Mouse (Mus musculus) right cerebral cortex, postnatal 25 days (tissue): ENCODE measurements around the gene Ssr2.

ENCODE experiments used
- DNase-seq: peaks from one replicate; pipeline ENCODE4 v3.0.0; 2022

Gene Ssr2

DNA sequence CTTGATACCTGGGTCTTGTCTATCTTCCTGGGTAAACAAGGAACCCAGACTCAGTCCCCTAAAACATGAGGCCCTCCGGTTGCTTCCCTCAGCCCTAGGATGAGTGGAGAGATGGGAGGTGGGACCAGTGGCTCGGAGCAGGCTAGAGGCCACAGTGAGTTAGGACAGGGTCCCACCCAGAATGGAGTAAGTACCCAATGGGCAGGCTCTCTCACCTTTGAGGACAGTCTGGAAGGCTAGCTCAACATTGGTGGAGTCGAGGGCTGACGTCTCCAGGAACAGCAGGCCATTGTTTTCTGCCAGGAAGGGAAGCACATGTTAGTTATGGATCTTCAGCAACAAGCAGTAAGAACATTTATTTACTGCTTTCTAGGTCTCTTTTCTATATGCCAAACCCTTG is 33.2 kb upstream of the Ssr2 start:
- no peak for DNase-seq

DNA sequence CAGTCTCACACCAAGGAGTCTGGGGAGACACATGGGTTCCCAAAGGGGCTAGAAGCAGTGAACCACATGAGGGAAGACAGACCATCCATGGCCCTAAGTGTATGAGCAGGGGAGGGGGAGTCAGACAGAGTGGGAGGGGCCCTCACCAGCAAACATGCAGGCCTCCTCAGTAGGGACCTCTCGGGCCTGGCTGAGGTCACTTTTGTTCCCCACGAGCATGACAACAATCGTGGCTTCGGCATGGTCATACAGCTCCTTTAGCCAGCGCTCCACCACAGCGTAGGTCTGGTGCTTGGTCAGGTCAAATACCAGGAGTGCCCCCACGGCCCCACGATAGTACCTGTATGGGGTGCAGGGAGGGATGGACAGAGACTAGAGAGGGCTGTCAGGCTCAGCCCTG is 32.5 kb upstream of the Ssr2 start:
- no peak for DNase-seq

DNA sequence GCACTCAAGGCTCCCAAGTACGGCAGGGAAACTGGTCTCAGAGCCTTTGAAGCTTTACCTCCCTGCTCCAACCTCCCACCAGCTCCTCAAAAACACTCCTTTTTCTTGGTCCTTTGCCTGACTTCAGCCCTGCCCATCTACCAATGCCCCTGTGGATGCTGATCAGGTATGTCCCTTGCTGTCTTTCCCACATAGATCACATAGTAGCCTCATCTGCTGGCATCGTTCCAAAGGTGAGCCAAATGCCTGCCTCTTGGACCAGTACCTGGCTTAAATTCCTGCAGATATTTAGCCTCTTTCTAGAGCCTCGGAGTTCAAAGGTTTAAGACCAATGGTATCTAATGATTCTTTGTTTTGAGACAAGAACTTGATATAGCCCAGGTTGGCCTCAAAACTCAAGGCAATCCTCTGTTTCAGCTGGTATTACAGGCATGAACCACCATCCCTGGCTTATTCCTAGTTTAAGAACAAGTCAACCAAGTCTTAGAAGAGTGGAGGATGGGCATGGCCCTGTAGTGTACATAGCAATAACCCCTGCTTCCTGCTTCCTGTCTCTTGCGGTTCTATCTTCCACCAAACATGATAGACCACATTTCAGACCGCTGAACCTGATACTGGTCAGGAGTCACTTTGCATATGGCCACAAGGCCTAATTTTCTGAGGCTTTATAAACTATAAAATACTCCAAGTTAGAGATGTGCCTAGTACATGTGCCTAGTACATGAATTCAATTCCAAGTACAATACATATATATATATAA is 31.8 kb upstream of the Ssr2 start:
- DNase-seq, result no peak

DNA sequence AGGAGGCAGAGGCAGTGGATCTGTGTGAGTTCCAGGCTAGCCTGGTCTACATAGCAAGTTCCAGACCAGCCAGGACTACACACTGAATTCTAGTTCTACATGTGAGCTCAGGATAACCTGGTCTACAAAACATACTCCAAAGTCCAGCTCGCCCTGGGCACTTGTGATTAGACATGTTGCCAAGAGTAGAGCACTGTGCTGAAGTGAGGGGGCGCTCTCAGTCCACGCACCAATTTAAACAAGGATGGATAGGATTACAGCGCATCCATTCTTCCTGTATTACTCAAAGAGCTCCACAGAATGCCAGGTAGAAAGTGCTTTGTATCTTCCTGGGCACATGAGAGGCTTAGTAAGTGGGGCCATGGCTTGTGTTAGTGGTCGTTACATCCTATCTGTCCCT is 31.2 kb upstream of the Ssr2 start:
- DNase-seq, result no peak

DNA sequence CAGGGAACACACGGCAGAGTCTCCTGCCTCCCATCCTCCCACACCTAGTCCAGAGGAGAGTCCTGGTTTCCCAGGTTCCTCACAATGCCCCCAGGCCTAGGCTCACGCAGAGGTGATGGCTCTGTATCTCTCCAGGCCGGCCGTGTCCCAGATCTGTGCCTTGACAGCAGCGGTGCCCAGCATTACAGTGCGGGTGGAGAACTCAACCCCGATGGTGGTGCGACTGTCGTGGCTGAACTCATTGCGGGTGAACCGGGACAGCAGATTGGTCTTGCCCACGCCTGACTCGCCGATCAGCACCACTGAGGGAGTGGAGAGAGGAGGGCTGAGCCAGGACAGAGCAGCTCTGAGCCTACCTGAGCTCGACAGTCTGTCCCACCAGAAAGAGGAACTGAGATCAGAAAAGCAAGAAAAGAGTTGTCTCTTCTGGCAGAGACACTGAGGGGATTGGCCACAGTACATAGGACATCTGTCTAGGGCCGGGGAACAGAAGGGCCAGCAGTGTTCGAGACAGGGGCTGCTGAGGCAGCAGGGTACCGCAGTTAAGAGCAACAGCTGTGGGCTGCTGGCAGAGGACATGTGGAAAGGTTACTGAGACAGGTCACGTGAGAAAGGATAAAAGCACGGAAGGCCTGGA is 30.6 kb upstream of the Ssr2 start:
- no peak for DNase-seq

DNA sequence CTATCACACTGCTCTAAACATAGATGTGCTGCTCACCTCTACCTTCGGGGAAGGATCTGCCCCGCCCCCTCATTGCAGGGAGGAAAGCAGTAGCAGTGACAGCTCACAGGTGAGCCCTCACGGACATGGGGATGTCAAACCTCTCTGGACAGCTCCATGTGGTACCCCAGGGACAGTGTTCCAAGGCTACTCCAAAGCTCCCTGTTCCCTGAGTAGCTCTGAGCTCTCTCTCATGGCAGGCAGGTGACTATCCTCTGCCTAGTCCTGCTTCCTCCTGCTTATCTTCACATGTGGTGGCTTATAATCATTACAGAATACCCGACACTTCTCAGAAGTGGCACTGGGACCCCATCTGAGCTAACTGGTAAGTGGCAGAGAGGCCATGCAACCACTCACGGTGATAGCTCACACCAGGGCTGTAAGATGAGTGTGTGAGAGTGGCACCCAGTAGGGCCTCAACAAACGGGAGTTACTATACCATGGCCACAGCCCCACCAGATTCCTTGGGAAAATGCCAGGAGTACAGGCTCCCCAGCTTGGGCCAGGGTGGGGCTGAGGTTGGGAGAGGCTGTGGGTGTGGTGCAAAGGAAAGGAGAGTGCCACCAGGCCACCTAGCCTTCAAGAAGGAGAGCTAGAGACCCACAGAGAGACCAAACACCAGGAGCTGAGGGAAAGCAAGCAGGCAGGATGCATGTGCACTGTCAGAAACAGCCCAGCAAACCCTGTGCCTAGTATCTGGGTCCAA is 28.8 kb upstream of the Ssr2 start:
- DNase-seq, result no peak

DNA sequence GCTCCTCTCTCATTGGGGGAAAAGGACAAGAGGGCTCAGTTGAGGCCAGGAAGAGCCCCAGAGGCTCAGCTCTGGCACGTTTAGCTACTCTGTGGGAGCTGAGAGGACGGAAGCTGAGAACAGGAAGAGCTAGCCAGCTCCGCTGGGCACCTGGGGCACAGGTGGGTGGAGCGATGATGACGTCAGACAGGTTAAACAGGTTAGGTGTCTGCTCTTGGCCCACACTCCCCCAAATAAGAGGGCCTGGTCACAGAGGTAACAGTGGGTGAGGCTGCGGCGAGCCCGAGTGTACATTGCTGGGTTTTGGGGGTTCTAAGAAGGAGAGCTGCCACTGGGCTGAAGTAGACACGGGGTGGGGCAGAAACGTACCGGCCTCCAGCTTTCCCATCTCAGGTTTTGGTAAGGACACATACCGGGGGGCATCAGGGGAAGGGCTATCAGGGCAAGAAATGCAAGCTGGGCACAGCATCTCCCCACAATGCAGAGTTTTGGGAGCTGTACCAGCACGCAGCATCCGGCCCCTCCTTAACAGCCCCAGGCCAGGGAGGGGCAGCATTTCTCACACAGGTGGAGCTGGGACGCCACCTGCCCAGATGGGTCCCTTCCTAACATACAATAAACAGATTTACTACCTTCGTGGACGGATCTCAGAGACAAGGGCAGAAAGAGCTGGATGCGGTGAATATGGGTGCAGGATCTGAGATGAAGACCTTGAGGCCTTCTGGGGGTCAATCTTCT is 27.3 kb upstream of the Ssr2 start, which contains the start of gene Rab25:
Rab25 (minus strand) TSS at position 121 of the 738 bp plus-strand sequence.
- no peak for DNase-seq

DNA sequence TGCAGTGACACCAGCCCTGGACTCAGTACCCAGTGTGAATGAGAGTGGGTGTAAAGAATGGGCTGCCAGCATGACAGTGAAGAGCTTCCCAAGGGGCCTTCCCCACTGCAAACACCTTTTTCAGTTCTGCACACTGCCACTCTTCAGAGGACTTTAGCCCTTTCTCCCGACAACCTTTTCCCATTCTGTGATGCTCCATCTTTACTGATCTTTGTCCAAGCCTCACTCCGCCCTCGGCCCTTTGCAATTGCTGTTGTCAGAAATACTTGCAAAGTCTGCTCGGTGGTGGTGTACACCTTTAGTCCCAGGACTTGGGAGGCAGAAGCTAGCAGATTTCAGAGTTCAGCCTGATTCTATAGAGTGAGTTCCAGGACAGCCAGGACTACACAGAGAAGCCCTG is 24.1 kb upstream of the Ssr2 start:
- no peak for DNase-seq

DNA sequence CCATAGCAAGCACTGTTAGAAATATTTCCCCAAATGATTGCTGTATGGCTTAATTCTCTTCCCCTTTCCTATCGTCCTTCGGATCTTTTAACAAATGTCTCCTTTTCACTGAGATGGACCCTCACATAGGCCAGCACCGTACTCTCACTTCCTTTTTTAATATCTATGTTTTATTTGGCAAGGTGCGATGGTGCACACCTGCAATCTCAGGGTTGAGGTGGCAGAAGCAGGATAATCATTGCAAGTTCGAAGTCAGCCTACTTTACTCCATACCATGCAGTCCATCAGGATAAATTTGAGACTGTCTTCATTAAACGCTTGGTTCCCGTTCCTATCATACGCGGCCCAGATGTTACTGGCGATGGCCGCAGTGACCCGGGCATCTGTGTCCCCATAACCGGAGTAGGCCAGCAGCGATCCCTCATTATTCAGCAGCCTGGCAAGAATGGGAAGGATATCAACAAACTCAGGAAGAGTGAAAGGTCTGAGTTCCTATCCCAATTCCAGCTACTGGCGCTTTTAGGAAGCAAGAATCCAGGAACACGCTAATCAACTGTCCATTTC is 23.5 kb upstream of the Ssr2 start:
- DNase-seq, result no peak

DNA sequence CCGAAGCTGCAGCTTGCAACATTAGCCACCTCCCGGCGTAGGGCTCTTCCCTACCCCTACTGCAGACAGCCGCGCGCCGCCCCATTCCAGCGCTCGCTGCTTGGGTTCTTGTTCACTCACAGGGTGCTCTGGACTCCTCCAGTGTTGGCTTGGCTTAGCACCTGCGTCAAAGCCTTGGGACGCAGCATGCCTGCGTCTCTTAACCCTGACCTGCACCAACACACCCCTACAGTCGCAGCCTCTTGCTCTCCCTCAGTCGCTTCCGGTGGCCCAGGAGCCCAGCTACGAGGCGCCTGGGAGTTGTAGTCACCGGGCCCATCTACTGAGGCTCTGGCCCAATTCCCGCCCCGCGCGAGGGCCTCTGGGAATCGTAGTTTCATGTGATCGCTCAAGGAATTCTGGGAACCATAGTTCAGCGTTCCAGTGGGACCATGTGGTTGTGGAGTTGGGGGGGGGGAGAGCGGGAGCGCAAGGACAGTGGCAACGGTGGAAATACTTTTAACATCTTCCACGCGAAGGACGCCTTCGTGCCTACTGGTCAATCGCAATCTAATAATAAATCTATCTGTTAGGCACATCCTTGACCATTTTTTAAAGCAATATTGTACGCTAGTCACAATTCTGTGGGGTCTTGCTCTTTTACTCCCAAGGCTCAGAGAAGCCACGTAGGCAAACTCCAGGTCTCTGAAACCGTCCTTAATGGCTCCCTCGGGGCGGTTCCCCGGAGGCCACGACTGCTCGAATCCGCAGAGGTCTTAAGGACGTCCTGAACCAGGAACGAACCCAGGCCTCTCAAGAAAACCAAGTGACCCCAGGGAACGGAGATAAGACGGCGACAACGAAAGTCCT is 22.8 kb upstream of the Ssr2 start, which contains the start of gene Lamtor2:
Lamtor2 (minus strand) TSS at position 399 of the 849 bp plus-strand sequence.
- DNase-seq, result peak; percentile 98

DNA sequence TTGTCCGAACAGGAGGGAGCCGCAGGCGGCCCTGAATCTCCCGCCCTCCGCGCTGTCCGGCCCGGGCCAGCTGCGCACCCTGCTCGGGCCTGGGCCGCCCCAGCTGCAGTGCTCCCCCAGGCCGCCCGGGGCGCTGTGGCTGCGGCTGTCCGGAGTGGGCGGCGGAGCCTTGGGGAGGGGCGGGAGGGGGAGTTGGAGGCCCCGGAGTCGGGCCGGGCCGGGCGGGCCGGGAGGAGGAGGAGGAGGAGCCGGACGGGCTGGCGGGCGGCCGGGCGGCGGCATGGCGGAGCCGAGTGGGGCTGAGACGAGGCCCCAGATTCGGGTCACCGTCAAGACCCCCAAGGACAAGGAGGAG is 22.2 kb upstream of the Ssr2 start, which contains the start of gene Ubqln4:
Ubqln4 (plus strand) TSS at position 234 of the 355 bp plus-strand sequence.
- peak; percentile 90 for DNase-seq

DNA sequence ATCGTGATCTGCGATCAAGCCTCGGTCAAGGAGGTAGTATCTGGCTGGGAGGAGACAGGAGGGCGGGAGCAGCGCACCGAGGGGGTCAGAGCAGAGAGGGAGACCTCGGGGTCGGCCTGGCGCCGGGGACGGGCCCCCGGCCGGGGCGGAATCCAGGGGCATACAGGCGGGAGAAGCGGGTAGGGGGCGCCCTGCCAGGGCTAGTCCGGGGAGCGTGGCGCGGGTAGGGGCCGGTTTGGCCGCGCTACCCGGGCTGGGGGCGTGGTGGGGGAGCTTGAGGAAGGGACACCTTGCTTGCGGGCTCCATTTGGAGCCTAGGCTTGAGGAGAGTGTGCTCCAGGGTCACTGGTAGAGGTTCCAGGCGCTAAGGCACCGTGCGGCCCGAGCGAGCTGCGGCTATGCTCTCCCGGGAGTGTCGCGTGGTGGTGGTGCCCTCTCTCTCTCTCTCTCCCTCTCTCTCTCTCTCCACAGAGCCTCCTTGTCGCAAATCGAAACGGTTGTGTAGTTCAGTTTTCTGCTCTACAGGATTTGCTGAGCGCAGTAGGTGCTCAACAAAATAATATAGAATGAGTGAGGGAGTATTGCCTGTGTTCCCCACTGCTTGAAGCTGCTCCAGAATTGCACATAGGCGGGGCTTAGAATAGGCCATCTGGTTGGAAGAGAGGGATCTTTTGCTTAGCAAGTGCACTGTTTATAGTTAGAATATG is 21.6 kb upstream of the Ssr2 start:
- DNase-seq, result peak; percentile 65

DNA sequence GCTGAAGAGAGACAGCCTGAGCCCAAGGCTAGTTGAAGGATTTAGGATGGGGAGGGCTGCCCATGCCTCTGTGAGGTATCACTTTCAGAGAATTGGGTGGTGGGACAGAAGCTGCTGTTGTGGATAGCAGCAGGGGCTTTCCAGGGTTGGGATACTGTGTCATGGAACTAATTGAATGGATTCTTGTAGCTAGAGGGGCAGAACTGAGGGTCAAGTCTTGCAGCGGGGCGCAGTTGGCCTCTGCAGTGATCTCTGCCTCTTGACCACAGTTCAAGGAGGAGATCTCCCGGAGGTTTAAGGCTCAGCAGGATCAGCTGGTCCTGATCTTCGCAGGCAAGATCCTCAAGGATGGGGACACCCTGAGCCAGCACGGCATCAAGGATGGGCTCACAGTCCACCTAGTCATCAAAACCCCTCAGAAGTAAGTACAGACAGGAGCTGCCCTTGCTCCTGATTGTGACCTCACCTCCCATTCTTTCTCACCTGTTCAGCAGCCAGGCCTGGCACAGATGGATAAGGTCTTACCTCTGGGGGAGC is 20.5 kb upstream of the Ssr2 start:
- no peak for DNase-seq

DNA sequence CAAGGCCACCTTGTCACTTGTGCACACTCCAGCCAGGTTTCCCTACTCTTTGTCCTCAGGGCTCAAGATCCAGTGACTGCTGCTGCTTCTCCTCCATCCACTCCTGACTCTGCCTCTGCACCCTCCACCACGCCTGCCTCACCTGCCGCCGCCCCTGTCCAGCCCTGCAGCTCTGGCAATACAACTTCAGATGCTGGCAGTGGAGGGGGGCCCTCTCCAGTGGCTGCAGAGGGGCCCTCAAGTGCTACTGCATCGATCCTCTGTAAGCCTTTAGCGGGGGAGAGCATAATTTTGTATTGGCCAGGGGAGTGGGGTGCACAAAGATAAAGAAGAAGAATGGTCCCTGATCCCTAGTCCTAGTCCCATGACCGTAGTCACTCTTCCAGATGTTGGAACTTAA is 19.9 kb upstream of the Ssr2 start:
- DNase-seq, result no peak

DNA sequence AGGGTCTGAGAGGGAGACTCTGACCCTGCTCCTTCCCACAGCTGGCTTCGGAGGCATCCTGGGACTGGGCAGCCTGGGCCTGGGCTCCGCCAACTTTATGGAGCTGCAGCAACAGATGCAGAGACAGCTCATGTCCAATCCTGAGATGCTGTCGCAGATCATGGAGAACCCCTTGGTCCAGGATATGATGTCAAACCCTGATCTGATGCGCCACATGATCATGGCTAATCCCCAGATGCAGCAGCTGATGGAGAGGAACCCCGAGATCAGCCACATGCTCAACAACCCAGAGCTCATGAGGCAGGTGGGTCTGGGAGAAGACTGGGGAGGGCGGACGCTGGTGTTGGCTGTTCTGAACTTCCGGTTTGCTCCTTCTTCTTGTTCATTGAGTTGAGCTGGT is 19.1 kb upstream of the Ssr2 start:
- no peak for DNase-seq

DNA sequence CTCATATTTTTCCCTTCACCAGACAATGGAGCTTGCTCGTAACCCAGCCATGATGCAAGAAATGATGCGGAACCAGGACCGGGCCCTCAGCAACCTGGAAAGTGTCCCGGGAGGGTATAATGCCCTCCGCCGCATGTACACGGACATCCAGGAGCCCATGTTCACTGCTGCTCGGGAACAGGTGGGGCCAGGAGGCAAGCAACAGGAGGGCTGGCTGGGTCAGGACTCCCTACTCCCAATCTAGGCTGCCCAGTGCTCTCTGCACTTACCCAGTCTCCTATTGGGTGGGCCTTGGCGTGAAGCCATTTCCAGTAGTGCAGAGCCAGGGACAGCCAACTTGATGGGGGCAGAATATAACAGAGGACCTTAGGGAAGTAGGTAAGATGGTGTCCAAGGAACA is 16.1 kb upstream of the Ssr2 start:
- DNase-seq, result no peak

DNA sequence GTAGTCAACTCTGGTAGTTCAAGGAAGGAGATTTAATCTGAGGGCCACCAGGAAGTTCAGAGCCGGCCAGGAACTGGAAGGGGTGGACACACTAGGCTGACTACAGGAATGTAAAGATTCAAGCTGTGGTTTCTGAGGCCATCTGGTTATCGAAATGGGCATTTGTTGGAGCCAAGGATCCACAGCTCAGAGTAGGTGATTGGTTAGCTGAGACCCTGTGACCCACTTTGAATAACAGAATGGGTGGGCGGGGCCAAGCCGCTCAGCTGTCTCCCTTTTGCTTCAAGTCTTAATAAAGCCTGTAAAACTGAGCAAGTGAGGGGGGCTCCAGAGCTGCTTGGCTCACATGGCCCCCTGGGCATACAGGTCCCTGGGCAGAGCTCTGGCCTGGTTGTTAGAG is 13.7 kb upstream of the Ssr2 start:
- no peak for DNase-seq

DNA sequence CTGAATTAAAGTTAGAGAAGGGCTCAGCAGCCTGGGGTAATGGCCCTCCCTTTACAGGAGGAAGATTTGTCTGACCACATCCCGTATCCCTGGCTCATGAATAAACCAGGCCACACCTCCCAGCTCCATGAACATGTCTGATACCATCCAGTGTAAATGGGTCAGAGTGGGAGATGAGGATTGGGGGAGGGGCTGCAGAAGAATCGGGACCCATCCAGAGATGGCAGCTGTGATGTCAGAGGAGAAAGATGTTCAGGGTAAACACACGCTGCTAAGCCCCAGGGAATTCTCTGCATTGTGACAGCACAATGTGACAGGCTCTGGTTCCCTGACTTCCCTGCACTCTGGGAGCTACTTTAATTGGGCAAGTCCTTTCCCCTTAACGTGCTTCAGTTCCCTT is 12.2 kb upstream of the Ssr2 start:
- no peak for DNase-seq

DNA sequence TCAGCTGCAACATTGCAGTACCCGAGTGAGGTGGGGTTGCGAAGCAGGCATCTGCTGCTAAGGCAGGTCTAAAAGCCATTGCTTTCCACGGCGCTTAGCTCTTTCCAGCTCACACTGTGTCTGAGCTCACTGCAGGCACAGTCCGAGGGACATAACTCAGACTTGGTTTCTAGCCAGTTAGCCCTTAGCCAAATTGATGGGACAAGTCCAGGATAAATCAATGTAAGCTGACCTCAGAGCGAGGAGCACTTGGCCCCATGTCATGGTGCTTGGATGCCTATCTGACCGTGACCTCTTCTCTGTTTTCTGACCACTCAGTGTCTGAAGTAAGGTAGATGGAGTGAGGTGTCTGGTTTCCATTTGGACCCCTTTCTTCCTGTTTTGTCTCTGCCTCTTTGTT is 11.7 kb upstream of the Ssr2 start:
- no peak for DNase-seq

DNA sequence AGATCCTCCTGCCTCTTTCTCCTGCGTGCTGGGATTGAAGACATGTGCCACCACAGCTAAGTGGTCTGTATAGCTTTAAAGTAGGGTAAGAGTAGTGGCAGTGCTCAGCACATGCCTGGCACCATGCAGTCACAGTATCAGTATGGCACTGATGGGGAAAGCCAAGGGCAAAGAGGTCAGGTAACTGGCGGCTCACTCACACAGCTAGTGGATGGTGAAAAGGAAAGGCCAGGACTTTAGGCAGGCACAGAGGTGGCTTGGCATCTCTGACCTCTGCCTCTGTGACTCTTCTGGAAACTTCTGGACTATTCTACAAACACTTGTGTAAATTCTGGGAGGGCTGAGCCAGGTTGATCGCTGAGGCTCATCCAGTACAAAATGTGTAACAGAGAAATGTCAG is 9.6 kb upstream of the Ssr2 start:
- no peak for DNase-seq

DNA sequence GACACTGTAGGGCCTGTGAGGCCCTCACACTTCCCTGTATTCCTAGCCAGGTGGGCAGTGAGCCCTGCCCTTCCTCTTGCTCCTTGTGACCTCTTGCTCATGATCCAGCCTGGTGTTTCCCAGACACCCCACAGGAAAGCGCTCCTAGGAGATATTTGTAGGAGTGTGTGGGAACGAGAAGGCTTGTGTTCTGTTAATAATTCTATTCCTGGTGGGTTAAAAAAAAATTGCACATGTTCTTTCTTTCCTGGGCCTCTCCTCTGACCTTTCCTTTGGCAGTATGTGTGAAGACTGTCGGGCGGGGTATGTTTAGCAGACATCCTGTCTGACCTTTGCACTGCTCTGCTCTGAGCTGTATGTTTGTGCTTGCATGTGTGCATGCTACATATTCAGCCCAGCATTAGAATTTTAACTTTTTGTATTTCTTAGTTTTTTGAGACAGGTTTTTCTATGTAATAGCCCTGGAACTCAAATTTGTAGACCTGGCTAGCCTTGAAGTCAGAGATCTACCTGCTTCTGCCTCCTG is 9.1 kb upstream of the Ssr2 start:
- DNase-seq, result no peak
